Mouse (Mus musculus): ENCODE measurements around the gene Sema6b.

Gene Sema6b

DNA sequence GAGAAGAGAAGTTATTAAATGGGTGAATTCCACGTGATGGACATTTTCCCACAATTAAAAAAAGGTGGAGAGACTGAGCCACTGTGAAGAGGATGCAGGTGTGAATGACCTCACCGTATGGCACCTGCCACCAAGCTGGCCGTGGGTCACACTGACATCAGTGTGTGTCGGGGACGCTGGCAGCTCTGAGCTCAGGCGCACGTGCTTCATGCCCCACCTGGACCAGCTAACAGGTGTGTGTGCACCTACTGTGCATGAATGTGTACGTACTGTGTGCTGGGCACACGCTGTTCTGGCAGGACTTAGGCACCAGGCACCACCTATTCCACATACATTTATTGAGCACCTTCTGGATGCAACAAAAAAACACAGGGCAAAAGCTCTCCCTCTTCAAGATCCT lies 4.4 kb upstream of the Sema6b start:
- no peak for DNase-seq

DNA sequence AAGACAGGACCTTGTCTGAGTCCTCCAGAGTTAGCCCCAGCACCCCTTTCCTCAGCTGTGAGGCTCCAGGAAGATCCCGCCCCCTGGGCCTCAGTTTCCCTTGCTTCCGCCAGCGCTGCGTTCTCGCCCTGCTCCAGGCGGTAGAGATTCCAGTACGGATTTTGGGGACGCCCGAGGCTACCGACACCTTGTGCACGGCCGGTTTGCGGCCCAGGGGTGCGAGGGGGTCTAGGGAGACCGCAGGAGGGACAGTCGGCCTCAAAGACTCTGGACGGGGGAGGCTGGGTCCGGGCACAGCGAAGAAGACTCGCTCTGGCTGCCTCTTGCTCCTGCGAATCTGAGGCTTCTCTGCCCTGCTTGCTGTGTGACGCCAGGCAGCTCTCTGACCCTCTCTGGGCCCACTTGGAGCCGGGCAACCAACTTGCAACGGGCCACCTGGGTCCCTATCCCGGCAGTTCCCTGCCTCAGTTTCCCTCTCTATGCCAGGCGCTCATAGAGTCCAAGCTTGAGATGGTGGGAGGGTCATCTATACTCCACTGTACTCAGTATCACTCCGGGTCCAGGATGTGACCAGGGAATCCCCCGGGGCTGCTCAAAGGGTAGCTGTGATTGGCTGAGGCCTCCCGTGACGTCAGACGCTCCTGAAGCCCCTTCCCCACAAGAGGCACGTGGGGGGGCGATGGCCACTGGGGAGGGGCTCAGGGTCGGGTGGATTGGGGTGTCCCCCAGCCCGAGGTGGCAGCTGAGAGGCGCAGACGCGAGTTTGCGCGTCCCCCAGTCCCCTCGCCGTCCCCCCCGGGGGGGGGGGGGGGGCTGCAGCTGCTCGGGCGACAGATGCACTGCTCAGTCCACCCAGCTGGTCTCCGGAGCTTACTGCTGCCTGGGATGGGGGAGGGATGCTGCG lies 1.8 kb upstream of the Sema6b start:
- peak; percentile 80 for DNase-seq

DNA sequence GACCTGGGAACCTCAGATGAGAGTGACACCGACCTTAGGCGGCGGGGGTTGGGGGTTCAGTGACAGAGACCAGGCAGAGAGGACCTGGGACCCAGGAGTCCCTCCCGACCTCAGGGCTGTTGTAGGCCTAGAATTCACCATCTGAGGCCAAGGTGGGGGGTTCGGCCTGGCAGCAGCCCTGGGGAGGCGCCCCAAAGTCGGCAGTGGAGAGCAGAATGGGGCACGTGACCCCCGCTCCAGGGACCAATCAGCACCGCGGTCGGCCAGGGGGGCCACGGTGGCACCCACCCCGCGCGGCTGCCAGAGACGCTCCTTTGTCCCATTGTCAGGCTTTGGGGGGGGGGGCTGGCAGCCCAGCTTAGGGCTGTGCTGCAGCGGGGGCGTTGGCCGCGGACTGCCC lies 788 bp downstream of the Sema6b start:
- peak; percentile 41 for DNase-seq

- DNase-seq: peak; percentile 17
Observed at GRCm38 (mm10) chr17:56137839-56138613, 2.1 kb downstream of the Sema6b start.

DNA sequence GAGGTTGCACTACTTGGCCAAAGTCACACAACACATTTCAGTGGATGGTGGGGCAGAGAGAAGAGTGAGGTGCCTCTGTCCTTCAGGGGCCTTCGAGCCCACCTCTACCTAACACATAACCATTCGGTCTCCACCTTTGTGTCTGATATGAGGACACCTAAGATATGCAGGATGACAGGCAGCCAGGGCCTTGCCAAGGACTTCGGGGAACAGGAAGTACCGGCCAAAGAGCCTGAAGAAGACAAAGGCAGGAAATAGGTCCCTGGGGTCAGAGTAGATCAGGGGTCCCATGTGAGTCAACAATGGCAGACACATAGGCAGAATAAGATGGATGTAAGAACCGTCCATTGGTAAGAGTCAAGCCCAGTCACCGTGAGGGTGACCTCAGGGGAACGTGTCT lies 3.6 kb downstream of the Sema6b start:
- no peak for DNase-seq

DNA sequence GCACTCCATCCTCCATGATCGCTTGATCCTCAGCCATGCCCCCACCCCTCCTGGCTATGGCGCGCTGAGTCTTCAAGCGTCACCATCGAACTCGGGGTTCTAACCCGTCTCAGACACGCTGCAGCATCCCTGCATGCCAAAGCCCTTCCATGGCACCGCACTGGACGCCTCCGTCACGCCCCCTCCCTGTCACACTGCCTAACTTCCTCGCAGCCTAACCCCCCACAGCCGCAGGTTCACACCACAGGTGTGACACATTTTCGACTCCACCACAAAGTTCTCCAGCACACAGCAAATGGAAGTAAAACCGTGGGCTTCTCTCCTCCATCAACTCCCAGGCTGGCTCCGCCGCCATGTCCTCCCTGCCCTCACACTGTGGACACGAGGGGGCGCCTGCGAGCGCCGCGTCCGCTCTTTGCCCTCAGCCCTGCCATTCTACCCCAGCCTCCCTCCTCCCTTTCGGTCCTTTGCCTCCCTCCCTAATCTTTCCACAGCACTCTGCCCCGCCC lies 5.6 kb downstream of the Sema6b start:
- peak; percentile 92 for DNase-seq

DNA sequence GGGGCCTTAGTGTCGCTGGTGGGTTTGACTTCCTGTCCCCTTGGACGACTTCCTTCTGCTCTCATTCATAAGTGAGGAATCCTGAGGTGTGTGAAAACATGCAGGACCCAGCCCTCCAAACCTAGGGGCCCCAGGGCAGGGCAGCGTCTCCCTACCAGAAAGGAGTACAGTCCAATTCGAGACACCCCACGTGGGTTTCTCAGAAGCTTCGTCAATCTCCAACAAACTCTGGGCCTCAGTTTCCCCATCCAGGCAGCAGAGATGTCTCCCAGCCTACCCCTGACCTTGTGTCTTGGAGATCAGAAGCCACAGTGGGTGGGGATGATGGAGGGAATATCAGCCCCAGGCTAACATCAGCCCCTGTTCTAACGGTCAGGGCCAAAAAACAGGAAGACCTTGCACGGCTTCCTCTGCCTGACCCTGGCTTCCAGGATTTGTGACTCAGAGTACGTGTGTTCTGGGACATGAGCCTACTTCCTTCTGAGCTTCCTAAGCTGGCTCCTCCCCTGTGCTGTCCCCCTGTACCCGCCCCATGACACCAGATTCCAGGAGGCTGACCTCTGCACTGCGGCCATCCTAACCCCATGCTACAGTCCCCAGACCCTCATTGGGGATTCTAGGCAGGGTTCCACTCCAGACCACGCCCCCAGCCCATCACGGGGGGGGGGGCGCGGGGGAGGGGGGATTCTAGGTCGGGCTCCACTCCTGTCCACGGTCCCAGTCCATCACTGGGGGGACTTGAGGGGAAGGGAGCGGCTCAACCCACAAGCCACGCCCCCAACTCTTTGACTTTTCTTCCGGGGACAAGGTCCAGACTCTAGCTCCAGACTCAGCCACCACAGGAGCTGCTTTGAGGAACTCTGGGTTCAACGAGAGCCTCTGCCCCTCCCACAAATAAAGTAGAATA lies 6.4 kb downstream of the Sema6b start:
- DNase-seq: peak; percentile 48

GRCm38 (mm10) chr17:56132661-56133060 lies 7.5 kb downstream of the Sema6b start:
- peak; percentile 81 for DNase-seq

- DNase-seq: peak; percentile 91
Observed at GRCm38 (mm10) chr17:56131814-56132213, 8.3 kb downstream of the Sema6b start.

- DNase-seq: no peak
Observed at GRCm38 (mm10) chr17:56131136-56131535, 9.0 kb downstream of the Sema6b start.

DNA sequence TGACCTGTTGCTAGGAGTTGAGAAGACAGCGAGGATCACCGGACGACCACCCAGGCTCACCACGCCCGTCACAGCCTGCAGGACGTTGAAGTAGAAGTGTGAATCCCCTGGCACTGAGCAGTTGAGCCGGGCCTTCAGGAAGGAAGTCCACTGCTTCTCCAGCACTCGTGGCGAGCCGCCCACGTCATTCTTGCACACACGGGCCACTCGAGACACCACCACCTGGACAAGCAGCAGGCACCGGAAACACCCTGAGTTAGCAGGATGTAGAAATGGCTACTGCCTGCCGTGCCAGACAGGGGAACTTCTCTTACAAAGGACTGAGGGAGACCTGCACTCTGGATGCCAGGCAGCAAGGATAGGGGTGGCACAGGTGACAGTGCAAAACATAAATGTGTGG lies 11.9 kb downstream of the Sema6b start:
- no peak for DNase-seq

DNA sequence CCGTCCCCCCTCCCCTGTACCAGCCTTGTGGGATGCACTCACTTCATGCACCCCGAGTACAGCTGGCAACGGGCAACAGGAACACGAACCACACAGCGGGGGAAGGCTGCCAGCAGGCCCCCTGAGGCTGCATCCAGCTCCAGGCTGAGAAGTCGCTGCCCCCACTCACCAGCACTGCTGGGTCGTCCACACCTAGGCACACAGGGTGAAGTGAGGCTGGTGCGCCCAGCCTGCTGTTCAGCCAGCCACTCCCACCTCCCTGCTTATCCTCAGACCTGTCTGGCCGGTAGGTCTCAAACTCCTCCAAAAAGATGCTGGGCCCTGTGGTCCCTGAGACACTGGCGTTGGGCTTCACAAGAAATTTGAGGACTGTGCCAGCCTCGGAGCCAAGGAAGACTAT lies 14.0 kb downstream of the Sema6b start:
- DNase-seq: no peak

GRCm38 (mm10) chr17:56125276-56125630 lies 14.9 kb downstream of the Sema6b start:
- DNase-seq: no peak

- DNase-seq: peak; percentile 82
Observed at GRCm38 (mm10) chr17:56124377-56125275, 15.5 kb downstream of the Sema6b start.

GRCm38 (mm10) chr17:56123681-56124340 lies 16.3 kb downstream of the Sema6b start:
- DNase-seq: no peak

GRCm38 (mm10) chr17:56123161-56123560 lies 17.0 kb downstream of the Sema6b start:
- DNase-seq: no peak

GRCm38 (mm10) chr17:56121826-56122225 lies 18.3 kb downstream of the Sema6b start, which contains the start of gene Lrg1:
Gene Lrg1 (minus strand): TSS chr17:56122001.
- no peak for DNase-seq

GRCm38 (mm10) chr17:56119981-56120880 lies 19.9 kb downstream of the Sema6b start:
- DNase-seq: no peak

GRCm38 (mm10) chr17:56119431-56119830 lies 20.7 kb downstream of the Sema6b start:
- no peak for DNase-seq

GRCm38 (mm10) chr17:56117251-56117710 lies 22.9 kb downstream of the Sema6b start, which contains the start of gene Plin5:
Gene Plin5 (minus strand): TSS chr17:56117596.
- peak; percentile 54 for DNase-seq

Data from thymus, postnatal 4 days (tissue).